Mouse (Mus musculus) embryonic facial prominence, embryonic 11.5 days (tissue): Measurements from ENCODE around the gene Zscan5b. TPM values are rescaled to one million over a fixed set of nuclear protein-coding genes. Genes with fewer than 3 reads are reported as not detected.
"Not testable (repeated sequence)": the region's sequence is repeated elsewhere in the genome, so short reads cannot be mapped to it uniquely, and the experiment has no call there.

ENCODE experiments used
- ATAC-seq: fragments of 200-750 bp; cut with Nextera tagmentation; replicated peaks from 2 replicates; pipeline ENCODE4 v1.8.0; 2017; ENCODE audit warnings: low read depth; ENCODE audit not compliant: insufficient number of reproducible peaks, low FRiP score, low TSS enrichment
- DNase-seq: peaks from one replicate; pipeline ENCODE4 v3.0.0-alpha.2; 2015; ENCODE audit warnings: low spot score
- H3K27ac ChIP-seq: fragments of 300-500 bp; sonication (generic); replicated peaks from 2 replicates; pipeline ENCODE4 v1.5.1; 2014; ENCODE audit warnings: mild to moderate bottlenecking, low read depth, low read length, control low read depth
- H3K27me3 ChIP-seq: fragments of 300-500 bp; sonication (generic); 2 replicates; pipeline ENCODE4 v1.6.1; 2014; ENCODE audit warnings: mild to moderate bottlenecking, low read length, moderate library complexity, mixed read lengths; ENCODE audit not compliant: control insufficient read depth, insufficient read depth
- H3K36me3 ChIP-seq: fragments of 300-500 bp; sonication (generic); replicated peaks from 2 replicates; pipeline ENCODE4 v1.6.1; 2014; ENCODE audit warnings: low read depth, mild to moderate bottlenecking, low read length, moderate library complexity, mixed read lengths; ENCODE audit not compliant: control insufficient read depth, insufficient read depth
- H3K4me1 ChIP-seq: fragments of 300-500 bp; sonication (generic); 2 replicates; pipeline ENCODE4 v1.6.1; 2014; ENCODE audit warnings: low read length, mixed read lengths; ENCODE audit not compliant: control insufficient read depth, insufficient read depth
- H3K4me2 ChIP-seq: fragments of 300-500 bp; sonication (generic); 2 replicates; pipeline ENCODE4 v1.6.1; 2014; ENCODE audit warnings: low read depth, mild to moderate bottlenecking, control low read depth, low read length, moderate library complexity
- H3K4me3 ChIP-seq: fragments of 300-500 bp; sonication (generic); 2 replicates; pipeline ENCODE4 v1.5.1; 2014; ENCODE audit warnings: low read depth, low read length, control low read depth
- H3K9ac ChIP-seq: fragments of 300-500 bp; sonication (generic); replicated peaks from 2 replicates; pipeline ENCODE4 v1.6.1; 2014; ENCODE audit warnings: mild to moderate bottlenecking, control low read depth, low read length
- H3K9me3 ChIP-seq: fragments of 300-500 bp; sonication (generic); replicated peaks from 2 replicates; pipeline ENCODE4 v1.6.1; 2016; ENCODE audit warnings: mild to moderate bottlenecking, low read length, inconsistent platforms, mixed read lengths; ENCODE audit not compliant: control insufficient read depth
- WGBS: fragments of 180-500 bp; shearing (Covaris S2); extraction: QIAGEN DNeasy Blood & Tissue Kit; methylation state at CpG from one replicate; pipeline ENCODE4 v1.1.7; 2014; 5-methylcytosine and 5-hydroxymethylcytosine counted together
- polyA plus RNA-seq: library from polyadenylated mRNA; unstranded; fragments of >200 nt; fragmentation: Nextera tagmentation; extraction: Ambion mirVana; gene quantifications from 2 replicates; pipeline ENCODE4 v1.2.1, GENCODE M21; 2014

Zscan5b gene
- polyA plus RNA-seq = not detected in 2 replicates

GRCm38 (mm10) chr7:6221978-6222377 is at the start of gene Zscan5b:
TSS of gene Zscan5b (plus strand) at chr7:6222278.
- H3K27ac ChIP-seq = no peak within 1 kb of the TSS
- ATAC-seq (no peak), DNase-seq (no peak)
- no peaks in the 10 kb centered on the region for H3K9me3 ChIP-seq
- no peaks in the 10 kb centered on the region for H3K27me3 ChIP-seq
- WGBS = 94% methylated on average over 12 of the region's 12 CpGs
- no peaks in the 10 kb centered on the region for H3K4me1 ChIP-seq
- no peaks in the 10 kb centered on the region for H3K36me3 ChIP-seq
- no peak within 1 kb of the TSS for H3K4me3 ChIP-seq
- no peak within 1 kb of the TSS for H3K9ac ChIP-seq
- H3K4me2 ChIP-seq = no peak within 1 kb of the TSS

- no peaks in the 10 kb centered on the region for H3K36me3 ChIP-seq
- H3K4me2 ChIP-seq = peak overlapping the region; percentile 69
- ATAC-seq (peak; percentile 45), DNase-seq (peak; percentile 24)
- H3K4me3 ChIP-seq = peak overlapping the region; percentile 66
- H3K4me1 ChIP-seq = no peaks in the 10 kb centered on the region
- 1% methylated on average over 27 of the region's 28 CpGs for WGBS
- no peaks in the 10 kb centered on the region for H3K9me3 ChIP-seq
- H3K27ac ChIP-seq = no peak overlapping the region
- H3K27me3 ChIP-seq = no peaks in the 10 kb centered on the region
- peak overlapping the region; percentile 77 for H3K9ac ChIP-seq
These were observed 49.3 kb upstream of the Zscan5b start for GRCm38 (mm10) chr7:6172674-6173244.

GRCm38 (mm10) chr7:6173872-6174271 is 48.2 kb upstream of the Zscan5b start:
- H3K27me3 ChIP-seq = no peaks in the 10 kb centered on the region
- H3K4me3 ChIP-seq = no peak overlapping the region
- H3K36me3 ChIP-seq = no peaks in the 10 kb centered on the region
- no peak overlapping the region for H3K9ac ChIP-seq
- DNase-seq (no peak), ATAC-seq (no peak)
- 88% methylated on average over 8 of the region's 8 CpGs for WGBS
- no peaks in the 10 kb centered on the region for H3K9me3 ChIP-seq
- no peak overlapping the region for H3K4me2 ChIP-seq
- no peak overlapping the region for H3K27ac ChIP-seq
- H3K4me1 ChIP-seq = no peaks in the 10 kb centered on the region

GRCm38 (mm10) chr7:6174365-6174987 is 47.6 kb upstream of the Zscan5b start:
- ATAC-seq, H3K4me3 ChIP-seq, H3K4me1 ChIP-seq, DNase-seq, H3K36me3 ChIP-seq, H3K9me3 ChIP-seq, H3K27me3 ChIP-seq, H3K4me2 ChIP-seq, H3K9ac ChIP-seq, H3K27ac ChIP-seq: not testable (repeated sequence)
- 86% methylated on average over 9 of the region's 9 CpGs for WGBS

- Histone ChIP-seq H3K9ac (no peak overlapping the region), H3K4me3 (no peak overlapping the region), H3K4me1 (no peaks in the 10 kb centered on the region), H3K4me2 (no peak overlapping the region), H3K36me3 (no peaks in the 10 kb centered on the region; the same call in 1 of the 2 replicates), H3K27ac (no peak overlapping the region), H3K9me3 (no peaks in the 10 kb centered on the region), H3K27me3 (no peaks in the 10 kb centered on the region)
- DNase-seq (no peak), ATAC-seq (no peak)
These were observed 43.1 kb upstream of the Zscan5b start for GRCm38 (mm10) chr7:6179013-6179412.

GRCm38 (mm10) chr7:6182882-6183281 is 39.2 kb upstream of the Zscan5b start:
- H3K9me3 ChIP-seq = no peaks in the 10 kb centered on the region
- H3K36me3 ChIP-seq = peaks cover 2% of the 10 kb centered on the region; the same call in 1 of the 2 replicates
- no peak overlapping the region for H3K9ac ChIP-seq
- DNase-seq (no peak), ATAC-seq (no peak)
- no peak overlapping the region for H3K27ac ChIP-seq
- H3K4me3 ChIP-seq = no peak overlapping the region
- H3K27me3 ChIP-seq = no peaks in the 10 kb centered on the region
- H3K4me2 ChIP-seq = no peak overlapping the region
- H3K4me1 ChIP-seq = no peaks in the 10 kb centered on the region

DNA sequence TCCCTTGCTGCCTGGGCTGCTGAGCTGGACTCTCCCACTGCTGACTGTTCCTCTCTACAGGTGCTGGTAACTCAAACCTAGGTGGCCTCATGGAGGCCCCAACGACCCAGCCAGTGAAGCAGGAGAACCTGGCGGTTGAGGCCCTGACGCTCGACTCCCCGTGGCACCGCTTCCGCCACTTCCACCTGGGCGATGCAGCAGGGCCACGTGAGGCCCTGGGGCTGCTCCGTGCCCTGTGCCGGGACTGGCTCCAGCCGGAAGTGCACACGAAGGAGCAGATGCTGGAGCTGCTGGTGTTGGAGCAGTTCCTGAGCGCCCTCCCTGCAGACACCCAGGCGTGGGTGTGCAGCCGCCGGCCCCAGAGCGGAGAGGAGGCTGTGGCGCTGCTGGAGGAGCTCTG is 38.3 kb upstream of the Zscan5b start:
- peaks cover 2% of the 10 kb centered on the region; the same call in 1 of the 2 replicates for H3K36me3 ChIP-seq
- H3K9me3 ChIP-seq = no peaks in the 10 kb centered on the region
- no peak overlapping the region for H3K9ac ChIP-seq
- H3K27me3 ChIP-seq = no peaks in the 10 kb centered on the region
- no peak overlapping the region for H3K4me3 ChIP-seq
- no peak overlapping the region for H3K4me2 ChIP-seq
- no peak overlapping the region for H3K27ac ChIP-seq
- no peaks in the 10 kb centered on the region for H3K4me1 ChIP-seq
- DNase-seq (no peak), ATAC-seq (0 out of 2 replicates have a peak, but pooled peaks have one; percentile 22)
- 94% methylated on average over 19 of the region's 19 CpGs for WGBS

- WGBS = 87% methylated on average over 8 of the region's 8 CpGs
- H3K27ac ChIP-seq = no peak overlapping the region
- H3K9me3 ChIP-seq = no peaks in the 10 kb centered on the region
- H3K4me2 ChIP-seq = no peak overlapping the region
- no peak for DNase-seq
- peaks cover 2% of the 10 kb centered on the region; the same call in 1 of the 2 replicates for H3K36me3 ChIP-seq
- H3K4me3 ChIP-seq = no peak overlapping the region
- no peaks in the 10 kb centered on the region for H3K4me1 ChIP-seq
- H3K27me3 ChIP-seq = no peaks in the 10 kb centered on the region
- H3K9ac ChIP-seq = no peak overlapping the region
- ATAC-seq = no peak
These were observed 37.6 kb upstream of the Zscan5b start for GRCm38 (mm10) chr7:6184521-6184920.
